Mouse (Mus musculus) lung, adult 2 months (tissue): ENCODE results near the gene Tec. TPM values are rescaled to one million over a fixed set of nuclear protein-coding genes. Genes with fewer than 3 reads are reported as not detected.

Source experiments
- DNase-seq: peaks from one replicate; pipeline ENCODE4 v3.0.0; 2022
- H3K4me1 ChIP-seq: fragments of 200-500 bp; 2 replicates; pipeline ENCODE4 v1.6.1; 2011; ENCODE audit warnings: low read length; ENCODE audit not compliant: control insufficient read depth, insufficient read depth
- H3K4me3 ChIP-seq: fragments of 200-500 bp; replicated peaks from 2 replicates; pipeline ENCODE3; 2011; ENCODE audit warnings: low read depth, mild to moderate bottlenecking, control low read depth, low read length; ENCODE audit errors: extremely low read depth
- CTCF ChIP-seq: fragments of 200-500 bp; IDR thresholded peaks from 2 replicates; pipeline ENCODE4 v1.5.1; 2011; ENCODE audit warnings: mild to moderate bottlenecking, low read length, control low read depth; ENCODE audit not compliant: insufficient read depth
- POLR2A ChIP-seq: fragments of 200-500 bp; IDR thresholded peaks from 2 replicates; pipeline ENCODE4 v1.6.1; 2011; ENCODE audit warnings: low read depth, mild to moderate bottlenecking, control low read depth, low read length, borderline replicate concordance; ENCODE audit errors: extremely low read depth
- WGBS: fragments of 180-500 bp; shearing (Covaris S2); methylation state at CpG from one replicate; pipeline ENCODE4 v1.1.7; 2018; 5-methylcytosine and 5-hydroxymethylcytosine counted together
- polyA plus RNA-seq: library from polyadenylated mRNA; depleted of rRNA; stranded (reverse); fragments of >200 nt; gene quantifications from 2 replicates; pipeline ENCODE4 v1.2.3, GENCODE M21; 2012

Gene Tec
- polyA plus RNA-seq, 1 experiment: 4.2 TPM

- WGBS: 51% methylated on average over 5 of the region's 5 CpGs
- Histone ChIP-seq H3K4me1 (no peaks in the 10 kb centered on the region), H3K4me3 (no peak overlapping the region)
- DNase-seq: no peak
- TF ChIP-seq POLR2A (no peak), CTCF (no peak)
Measured at GRCm38 (mm10) chr5:72802851-72803250, 65.4 kb downstream of the Tec start.

DNA sequence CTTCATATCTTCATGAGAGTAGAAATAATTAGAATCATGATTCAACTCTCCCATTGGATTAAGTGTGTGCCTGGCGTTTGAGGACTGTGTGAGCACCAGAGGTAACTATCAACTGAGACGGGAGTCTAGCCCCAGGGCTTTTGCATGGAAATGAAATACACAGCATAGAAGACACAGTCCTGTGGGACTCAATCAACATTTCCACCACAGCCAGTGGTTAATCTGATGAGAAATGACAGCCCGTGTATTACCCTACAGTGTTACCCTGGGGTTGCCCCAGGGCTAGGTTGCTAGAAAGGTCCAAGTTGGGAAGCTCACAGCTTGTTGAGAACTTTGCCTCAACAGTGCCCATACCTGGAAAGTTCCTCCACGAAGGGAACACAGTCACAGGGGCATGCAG is 69.7 kb downstream of the Tec start:
- TF ChIP-seq POLR2A (no peak), CTCF (no peak)

DNA sequence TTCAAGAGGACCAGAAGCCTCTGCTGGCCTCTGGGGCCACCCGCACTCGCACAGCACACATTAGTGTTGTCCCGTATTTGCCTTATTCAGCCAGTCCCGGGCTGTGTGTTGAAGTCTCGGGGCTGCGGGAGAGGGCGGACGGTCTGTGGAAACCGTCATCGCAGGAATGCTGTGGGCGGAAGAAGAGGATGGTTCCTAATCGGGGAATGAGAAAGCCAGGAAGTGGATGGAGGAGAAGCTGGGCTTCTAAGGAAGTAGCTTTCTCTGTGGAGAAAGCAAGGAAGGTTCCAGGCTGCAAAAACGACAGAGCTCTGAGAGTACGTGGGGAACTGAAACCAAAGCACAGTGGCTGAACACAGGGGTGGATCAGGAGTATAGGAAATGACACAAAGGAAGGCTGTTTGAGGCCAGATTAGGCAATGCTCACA is 72.1 kb downstream of the Tec start:
- TF ChIP-seq POLR2A (no peak), CTCF (no peak)
- peak overlapping the region; percentile 60 for H3K4me3 ChIP-seq
- DNase-seq: no peak
- WGBS: 15% methylated on average over 14 of the region's 14 CpGs
- H3K4me1 ChIP-seq: no peaks in the 10 kb centered on the region

More for the DNA sequence above, 69.7 kb downstream of the Tec start:
- no peak for DNase-seq
- 77% methylated on average over 4 of the region's 4 CpGs for WGBS
- Histone ChIP-seq H3K4me1 (no peaks in the 10 kb centered on the region), H3K4me3 (no peak overlapping the region)

DNA sequence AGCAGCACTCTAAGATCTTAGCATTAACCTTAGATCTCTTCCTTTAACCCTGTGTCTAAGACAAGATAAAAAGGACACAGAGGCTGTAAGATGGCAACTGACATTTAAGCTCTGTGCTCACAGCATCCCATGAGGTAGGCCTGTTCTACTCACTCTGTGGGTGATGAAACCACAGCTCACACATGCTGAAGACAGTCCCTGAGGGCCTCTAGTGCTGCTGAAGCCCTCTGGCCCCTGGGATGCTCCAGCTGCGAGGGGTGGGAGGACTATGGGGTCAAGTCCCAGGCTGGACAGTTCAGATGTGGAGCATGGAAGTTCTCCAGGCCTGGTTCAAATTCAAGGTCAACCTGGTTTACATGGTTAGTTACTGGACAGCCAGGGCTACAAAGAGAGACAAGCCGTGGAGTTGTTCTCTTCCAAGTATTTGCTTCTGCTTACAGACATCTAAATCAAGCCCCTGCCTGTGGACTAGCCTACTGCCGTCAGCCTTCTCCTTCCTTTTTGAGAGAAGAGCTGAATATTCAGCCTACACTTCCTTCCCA is 74.9 kb downstream of the Tec start:
- H3K4me3 ChIP-seq: no peak overlapping the region
- no peak for DNase-seq
- WGBS: 74% methylated on average over 3 of the region's 3 CpGs
- TF ChIP-seq POLR2A: no peak
- TF ChIP-seq CTCF: no peak
- H3K4me1 ChIP-seq: no peaks in the 10 kb centered on the region

DNA sequence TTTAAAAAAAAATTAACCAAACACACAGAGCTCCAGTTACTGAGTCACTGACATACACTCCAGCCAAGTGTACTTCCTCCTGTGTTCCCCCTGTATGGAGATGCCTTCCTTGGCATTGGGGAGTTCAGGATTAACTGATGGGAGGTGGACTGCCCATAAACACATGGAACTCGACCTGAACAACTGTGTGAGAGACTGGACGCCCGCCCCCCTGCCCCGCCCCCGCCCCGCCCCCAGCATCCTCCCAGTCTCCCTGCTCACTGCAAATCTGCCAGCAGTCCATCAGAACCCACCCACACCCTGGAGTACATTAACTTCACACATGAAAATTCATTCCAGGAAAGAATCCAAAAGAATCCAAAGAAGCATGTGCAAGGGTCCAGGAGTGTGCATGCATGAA is 76.5 kb downstream of the Tec start:
- no peaks in the 10 kb centered on the region for H3K4me1 ChIP-seq
- TF ChIP-seq CTCF: no peak
- no peak for TF ChIP-seq POLR2A
- no peak for DNase-seq
- WGBS: 36% methylated on average over 6 of the region's 6 CpGs
- H3K4me3 ChIP-seq: no peak overlapping the region

- no peak overlapping the region for H3K4me3 ChIP-seq
- 63% methylated on average over 4 of the region's 4 CpGs for WGBS
- DNase-seq: no peak
- no peaks in the 10 kb centered on the region for H3K4me1 ChIP-seq
- TF ChIP-seq POLR2A (no peak), CTCF (no peak)
Measured at GRCm38 (mm10) chr5:72791386-72791785, 76.9 kb downstream of the Tec start.

DNA sequence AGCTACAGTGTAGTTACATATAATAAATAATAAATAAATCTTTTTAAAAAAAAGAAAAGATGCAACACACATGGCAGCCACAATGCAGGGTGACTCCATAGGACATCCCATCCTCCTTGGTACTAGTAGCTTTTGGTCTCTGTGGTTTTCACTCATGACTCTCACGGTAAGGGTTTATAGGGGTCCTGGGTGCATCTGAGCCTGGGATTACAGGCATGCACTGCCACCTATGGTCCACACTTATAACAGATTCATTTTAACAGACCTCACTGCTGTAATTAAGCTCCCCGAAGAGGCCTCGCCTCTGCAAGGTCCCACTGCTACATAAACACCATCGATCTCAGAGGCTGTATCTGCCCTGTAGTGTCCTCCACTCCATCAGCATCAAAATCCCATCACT is 82.8 kb downstream of the Tec start:
- Histone ChIP-seq H3K4me3 (no peak overlapping the region), H3K4me1 (no peaks in the 10 kb centered on the region)
- no peak for DNase-seq
- TF ChIP-seq CTCF (no peak), POLR2A (no peak)
- whole genome bisulfite sequencing: 56% methylated on average over 4 of the region's 4 CpGs

GRCm38 (mm10) chr5:72784719-72785118 is 83.6 kb downstream of the Tec start:
- 78% methylated on average over 3 of the region's 3 CpGs for WGBS
- TF ChIP-seq POLR2A (no peak), CTCF (no peak)
- Histone ChIP-seq H3K4me1 (no peaks in the 10 kb centered on the region), H3K4me3 (no peak overlapping the region)
- no peak for DNase-seq

GRCm38 (mm10) chr5:72783957-72784356 is 84.3 kb downstream of the Tec start:
- no peak for DNase-seq
- TF ChIP-seq CTCF: no peak
- no peak for TF ChIP-seq POLR2A
- WGBS: 73% methylated on average over 8 of the region's 8 CpGs
- Histone ChIP-seq H3K4me1 (no peaks in the 10 kb centered on the region), H3K4me3 (no peak overlapping the region)

GRCm38 (mm10) chr5:72783123-72783522 is 85.2 kb downstream of the Tec start:
- WGBS: 92% methylated on average over 7 of the region's 7 CpGs
- no peak for DNase-seq

More at GRCm38 (mm10) chr5:72783123-72783522, 85.2 kb downstream of the Tec start:
- Histone ChIP-seq H3K4me3 (no peak overlapping the region), H3K4me1 (no peaks in the 10 kb centered on the region)
- TF ChIP-seq POLR2A: no peak
- no peak for TF ChIP-seq CTCF
